Mouse (Mus musculus): ENCODE measurements around the gene Bbs5. TPM values are rescaled to one million over a fixed set of nuclear protein-coding genes. Genes with fewer than 3 reads are reported as not detected.
A peak's percentile ranks its signal among the peaks of the same experiment; 100 is the strongest.

Gene Bbs5
- polyA plus RNA-seq, 1 experiment: 1.7 TPM

GRCm38 (mm10) chr2:69640100-69640499, 6.9 kb upstream of the Bbs5 start:
- 39% methylated on average over 10 of the region's 10 CpGs for WGBS
- Histone ChIP-seq H3K4me1 (ENCODE audit: control insufficient read depth, insufficient read depth, low read length) (no peaks in the 10 kb centered on the region; the same call in 1 of the 2 replicates), H3K36me3 (ENCODE audit: control insufficient read depth, insufficient read depth, low read length) (no peaks in the 10 kb centered on the region), H3K27ac (ENCODE audit: insufficient read depth, low read depth, low read length) (no peak overlapping the region), H3K27me3 (replicated peaks; ENCODE audit: control insufficient read depth, insufficient read depth, low read length) (no peaks in the 10 kb centered on the region), H3K4me3 (ENCODE audit: insufficient read depth, low read depth, low read length) (no peak overlapping the region; the same call in 1 of the 2 replicates)
- TF ChIP-seq POLR2A (IDR thresholded peaks at IDR 0.05; ENCODE audit: low read depth, low read length) (no peak), CTCF (conservative IDR thresholded peaks at IDR 0.05; ENCODE audit: insufficient read depth, insufficient read length, low read depth, low read length) (no peak)
- DNase-seq: peak; percentile 78

GRCm38 (mm10) chr2:69644968-69645617, 1.9 kb upstream of the Bbs5 start:
- 94% methylated on average over 11 of the region's 11 CpGs for WGBS
- Histone ChIP-seq H3K27ac (ENCODE audit: insufficient read depth, low read depth, low read length) (no peak overlapping the region), H3K4me1 (ENCODE audit: control insufficient read depth, insufficient read depth, low read length) (no peaks in the 10 kb centered on the region; the same call in 1 of the 2 replicates), H3K27me3 (replicated peaks; ENCODE audit: control insufficient read depth, insufficient read depth, low read length) (no peaks in the 10 kb centered on the region), H3K4me3 (ENCODE audit: insufficient read depth, low read depth, low read length) (no peak overlapping the region), H3K36me3 (ENCODE audit: control insufficient read depth, insufficient read depth, low read length) (no peaks in the 10 kb centered on the region)
- DNase-seq: no peak
- TF ChIP-seq POLR2A (IDR thresholded peaks at IDR 0.05; ENCODE audit: low read depth, low read length) (no peak), CTCF (conservative IDR thresholded peaks at IDR 0.05; ENCODE audit: insufficient read depth, insufficient read length, low read depth, low read length) (no peak)

- Histone ChIP-seq H3K27me3 (replicated peaks; ENCODE audit: control insufficient read depth, insufficient read depth, low read length) (no peaks in the 10 kb centered on the region), H3K27ac (ENCODE audit: insufficient read depth, low read depth, low read length) (no peak overlapping the region), H3K36me3 (ENCODE audit: control insufficient read depth, insufficient read depth, low read length) (no peaks in the 10 kb centered on the region; the same call in 1 of the 2 replicates), H3K4me3 (ENCODE audit: insufficient read depth, low read depth, low read length) (no peak overlapping the region), H3K4me1 (ENCODE audit: control insufficient read depth, insufficient read depth, low read length) (no peaks in the 10 kb centered on the region; the same call in 1 of the 2 replicates)
- WGBS: 95% methylated on average over 5 of the region's 5 CpGs
- TF ChIP-seq POLR2A (IDR thresholded peaks at IDR 0.05; ENCODE audit: low read depth, low read length): no peak
- no peak for TF ChIP-seq CTCF (conservative IDR thresholded peaks at IDR 0.05; ENCODE audit: insufficient read depth, insufficient read length, low read depth, low read length)
- DNase-seq: no peak
Measured at GRCm38 (mm10) chr2:69649716-69650115, 2.7 kb downstream of the Bbs5 start.

- H3K27me3 ChIP-seq (replicated peaks; ENCODE audit: control insufficient read depth, insufficient read depth, low read length): no peaks in the 10 kb centered on the region
- H3K36me3 ChIP-seq (ENCODE audit: control insufficient read depth, insufficient read depth, low read length): no peaks in the 10 kb centered on the region; the same call in 1 of the 2 replicates
- H3K4me3 ChIP-seq (ENCODE audit: insufficient read depth, low read depth, low read length): no peak overlapping the region
- H3K4me1 ChIP-seq (ENCODE audit: control insufficient read depth, insufficient read depth, low read length): no peaks in the 10 kb centered on the region
- no peak for DNase-seq
- TF ChIP-seq CTCF (conservative IDR thresholded peaks at IDR 0.05; ENCODE audit: insufficient read depth, insufficient read length, low read depth, low read length) (no peak), POLR2A (IDR thresholded peaks at IDR 0.05; ENCODE audit: low read depth, low read length) (no peak)
- 83% methylated on average over 4 of the region's 4 CpGs for WGBS
- no peak overlapping the region for H3K27ac ChIP-seq (ENCODE audit: insufficient read depth, low read depth, low read length)
Measured at GRCm38 (mm10) chr2:69659326-69659725, 12.4 kb downstream of the Bbs5 start.

- no peak for DNase-seq
- H3K27me3 ChIP-seq (replicated peaks; ENCODE audit: control insufficient read depth, insufficient read depth, low read length): no peaks in the 10 kb centered on the region
- H3K4me1 ChIP-seq (ENCODE audit: control insufficient read depth, insufficient read depth, low read length): no peaks in the 10 kb centered on the region
- H3K36me3 ChIP-seq (ENCODE audit: control insufficient read depth, insufficient read depth, low read length): peaks cover 1% of the 10 kb centered on the region; the same call in 1 of the 2 replicates
- TF ChIP-seq CTCF (conservative IDR thresholded peaks at IDR 0.05; ENCODE audit: insufficient read depth, insufficient read length, low read depth, low read length): no peak
- no peak for TF ChIP-seq POLR2A (IDR thresholded peaks at IDR 0.05; ENCODE audit: low read depth, low read length)
- H3K27ac ChIP-seq (ENCODE audit: insufficient read depth, low read depth, low read length): no peak overlapping the region
- H3K4me3 ChIP-seq (ENCODE audit: insufficient read depth, low read depth, low read length): no peak overlapping the region
- 64% methylated on average over 13 of the region's 13 CpGs for WGBS
Measured at GRCm38 (mm10) chr2:69663827-69664476, 17.0 kb downstream of the Bbs5 start.

GRCm38 (mm10) chr2:69667656-69668055, 20.7 kb downstream of the Bbs5 start:
- Histone ChIP-seq H3K36me3 (ENCODE audit: control insufficient read depth, insufficient read depth, low read length) (peaks cover 1% of the 10 kb centered on the region; the same call in 1 of the 2 replicates), H3K27ac (ENCODE audit: insufficient read depth, low read depth, low read length) (no peak overlapping the region), H3K27me3 (replicated peaks; ENCODE audit: control insufficient read depth, insufficient read depth, low read length) (no peaks in the 10 kb centered on the region), H3K4me3 (ENCODE audit: insufficient read depth, low read depth, low read length) (no peak overlapping the region), H3K4me1 (ENCODE audit: control insufficient read depth, insufficient read depth, low read length) (no peaks in the 10 kb centered on the region)
- 93% methylated on average over 4 of the region's 4 CpGs for WGBS
- no peak for TF ChIP-seq POLR2A (IDR thresholded peaks at IDR 0.05; ENCODE audit: low read depth, low read length)
- TF ChIP-seq CTCF (conservative IDR thresholded peaks at IDR 0.05; ENCODE audit: insufficient read depth, insufficient read length, low read depth, low read length): no peak
- no peak for DNase-seq

- TF ChIP-seq POLR2A (IDR thresholded peaks at IDR 0.05; ENCODE audit: low read depth, low read length) (no peak), CTCF (conservative IDR thresholded peaks at IDR 0.05; ENCODE audit: insufficient read depth, insufficient read length, low read depth, low read length) (no peak)
- no peak overlapping the region for H3K27ac ChIP-seq (ENCODE audit: insufficient read depth, low read depth, low read length)
- WGBS: 88% methylated on average over 6 of the region's 6 CpGs
- no peaks in the 10 kb centered on the region for H3K27me3 ChIP-seq (replicated peaks; ENCODE audit: control insufficient read depth, insufficient read depth, low read length)
- DNase-seq: no peak
- peaks cover 1% of the 10 kb centered on the region; the same call in 1 of the 2 replicates for H3K36me3 ChIP-seq (ENCODE audit: control insufficient read depth, insufficient read depth, low read length)
- H3K4me3 ChIP-seq (ENCODE audit: insufficient read depth, low read depth, low read length): no peak overlapping the region
- no peaks in the 10 kb centered on the region for H3K4me1 ChIP-seq (ENCODE audit: control insufficient read depth, insufficient read depth, low read length)
Measured at GRCm38 (mm10) chr2:69668414-69668813, 21.4 kb downstream of the Bbs5 start.
